Mouse (Mus musculus): ENCODE data around the gene Wdr70. TPM values are rescaled to one million over a fixed set of nuclear protein-coding genes. Genes with fewer than 3 reads are reported as not detected.

Gene Wdr70
- total RNA-seq, 2 experiments from 2014 or later: 22.3 to 22.7 TPM

- intact Hi-C loops (cut with DNase I): no loop called here
- no peak for DNase-seq
These were observed 157.3 kb downstream of the Wdr70 start for GRCm38 (mm10) chr15:7941690-7942089.

GRCm38 (mm10) chr15:7935571-7936165 lies 163.3 kb downstream of the Wdr70 start:
- no peak for DNase-seq
- intact Hi-C loops (cut with DNase I): no loop called here

DNA sequence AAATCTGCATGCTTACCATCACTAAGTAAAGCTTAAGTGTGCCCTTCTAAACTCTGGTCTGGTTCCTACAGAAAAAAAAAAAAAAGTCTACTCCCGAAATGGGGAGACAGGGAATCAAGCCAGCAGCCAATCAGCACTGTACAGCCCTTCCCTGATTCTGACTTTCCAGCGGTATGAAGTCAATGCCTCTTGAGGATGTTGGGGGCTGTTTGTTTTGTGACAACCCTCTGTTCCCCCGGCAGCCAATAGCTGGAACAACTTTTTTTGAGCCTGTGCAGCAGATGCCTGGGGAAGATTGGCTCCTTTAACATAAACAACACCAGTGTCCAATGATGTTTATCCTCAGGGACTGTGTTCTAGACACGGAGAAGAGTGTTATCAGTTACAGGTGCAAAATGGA lies 164.4 kb downstream of the Wdr70 start:
- intact Hi-C loops (cut with DNase I): no loop called here
- DNase-seq: peak; percentile 25 to 42

DNA sequence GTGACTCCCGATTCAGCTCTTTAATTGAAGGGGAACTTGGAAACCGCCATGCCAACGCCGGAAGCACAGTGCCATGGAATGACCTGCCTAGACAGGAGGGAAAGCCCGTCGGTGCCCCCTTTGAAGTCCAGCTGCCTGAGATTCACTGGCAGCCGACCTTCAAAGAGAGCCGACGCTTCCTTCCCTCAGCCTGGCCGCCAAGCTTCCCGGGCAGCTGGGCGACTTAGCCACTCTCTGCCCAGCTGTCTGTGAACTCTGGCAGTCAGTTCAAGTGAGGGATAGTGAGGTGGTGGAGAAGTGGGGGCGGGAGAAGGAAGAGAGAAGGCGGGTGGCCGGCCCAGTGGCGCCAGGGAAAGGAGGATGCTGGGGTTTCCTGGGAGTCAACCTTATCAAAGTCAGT lies 164.9 kb downstream of the Wdr70 start:
- DNase-seq: peak; percentile 40 to 54
- intact Hi-C loops (cut with DNase I): no loop called here

GRCm38 (mm10) chr15:7931605-7932008 lies 167.4 kb downstream of the Wdr70 start:
- peak; percentile 82 to 84 for DNase-seq
- intact Hi-C loops (cut with DNase I): no loop called here

DNA sequence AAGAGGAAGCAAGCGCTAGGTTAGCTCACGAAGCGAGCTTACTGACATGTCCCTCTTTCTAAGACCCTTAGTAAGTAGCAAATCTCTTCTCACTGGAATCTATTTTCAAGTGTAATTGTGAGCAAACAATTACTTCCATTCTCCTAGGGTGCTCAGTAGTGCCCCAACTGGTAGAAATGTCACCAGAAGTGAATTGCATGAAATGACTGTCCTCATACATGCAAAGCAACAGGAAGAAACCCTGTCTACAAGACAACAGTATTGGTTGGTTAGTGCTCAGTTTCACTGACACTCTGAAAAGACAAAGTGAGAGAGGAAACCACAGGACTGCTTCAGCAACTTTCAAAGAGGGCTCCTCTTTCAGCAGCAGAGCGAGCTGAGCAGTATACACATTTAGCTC lies 173.6 kb downstream of the Wdr70 start:
- DNase-seq: peak in 1 of 2 experiments; percentile 30

GRCm38 (mm10) chr15:7923281-7923680 lies 175.7 kb downstream of the Wdr70 start:
- DNase-seq: no peak
- intact Hi-C loops (cut with DNase I): no loop called here

More for the DNA sequence above, 173.6 kb downstream of the Wdr70 start:
- intact Hi-C loops (cut with DNase I): no loop called here

DNA sequence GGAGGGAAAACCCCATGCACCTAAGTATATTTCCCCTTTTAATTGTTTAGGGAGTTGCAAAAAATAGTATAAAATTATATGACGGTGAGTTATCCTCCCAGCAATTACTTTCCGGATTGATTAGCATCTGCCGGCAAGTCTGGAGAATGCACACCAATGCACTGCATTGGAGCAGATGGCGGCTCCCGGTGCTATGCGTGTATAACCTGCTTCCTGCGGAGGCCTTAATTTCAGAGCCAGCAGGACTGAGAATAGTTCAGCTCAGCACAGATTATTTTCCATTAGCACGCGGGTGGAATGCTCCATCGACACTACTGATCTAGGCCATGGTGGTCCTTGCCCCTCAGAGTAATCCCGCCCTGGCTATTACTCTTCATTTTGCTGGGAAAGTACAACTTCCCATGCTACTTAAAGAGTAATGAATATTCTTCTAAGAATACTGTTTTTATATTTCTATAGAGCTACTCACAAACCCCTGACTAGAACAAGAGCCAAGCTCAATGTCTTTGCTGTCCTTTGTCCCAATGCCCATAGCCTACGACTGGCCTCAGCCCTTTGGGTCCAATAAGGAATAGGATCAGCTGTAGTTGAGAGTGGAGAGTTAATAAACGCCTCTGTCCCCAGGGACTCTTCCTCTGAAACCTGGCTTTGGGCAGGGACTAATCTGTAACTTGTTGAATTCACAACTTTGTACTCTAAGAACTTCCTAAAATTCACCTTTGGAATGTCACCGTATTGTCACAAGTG lies 176.5 kb downstream of the Wdr70 start:
- no peak for DNase-seq
- intact Hi-C loops (cut with DNase I): no loop called here

- intact Hi-C loops (cut with DNase I): no loop called here
- DNase-seq: no peak
These were observed 177.9 kb downstream of the Wdr70 start for GRCm38 (mm10) chr15:7921124-7921523.

DNA sequence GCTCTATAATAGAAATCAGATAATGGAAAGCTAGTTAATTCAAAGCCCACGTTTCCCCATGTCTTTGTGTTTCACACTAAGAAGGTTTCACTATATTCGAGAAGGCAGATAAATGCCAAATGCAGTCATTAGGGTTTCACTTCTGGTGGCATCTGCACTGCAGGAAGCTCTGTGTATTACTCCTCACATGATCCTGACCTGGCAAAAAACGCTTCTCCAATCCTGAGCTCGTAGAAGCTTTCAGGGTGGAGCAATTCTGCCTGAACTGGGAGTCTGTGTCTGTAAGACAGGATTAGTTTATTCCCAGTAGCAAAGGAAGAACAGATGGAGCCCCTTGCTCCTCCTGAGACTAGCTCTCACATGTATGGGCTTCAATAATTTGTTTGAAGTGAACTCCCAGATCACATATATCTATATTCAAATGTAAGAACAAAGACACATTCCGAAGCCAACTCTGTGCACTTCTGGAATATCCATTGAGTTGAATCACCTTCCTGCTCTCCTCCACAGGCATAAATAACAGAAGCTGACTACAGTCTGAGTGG lies 192.4 kb downstream of the Wdr70 start:
- intact Hi-C loops (cut with DNase I): no loop called here
- no peak for DNase-seq

DNA sequence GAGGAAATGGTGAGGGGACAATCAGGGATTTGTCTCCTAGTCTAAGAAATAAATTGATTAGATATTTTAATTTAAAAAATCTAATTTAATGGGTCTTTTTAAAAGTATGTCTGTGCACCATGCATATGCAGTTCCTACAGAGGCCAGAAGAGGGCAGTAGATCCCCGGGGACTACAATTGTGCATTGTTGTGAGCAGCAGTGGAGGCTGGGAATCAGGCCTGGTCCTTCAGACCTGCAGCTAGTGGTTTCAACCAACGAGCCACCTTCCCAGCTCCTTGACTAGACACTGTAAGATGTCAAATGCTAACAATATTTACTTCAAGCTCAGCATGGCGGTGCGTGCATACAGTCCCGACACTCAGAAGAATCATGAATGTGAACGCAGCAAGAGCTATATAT lies 199.7 kb downstream of the Wdr70 start:
- intact Hi-C loops (cut with DNase I): no loop called here
- no peak for DNase-seq

GRCm38 (mm10) chr15:7891547-7892282 lies 207.3 kb downstream of the Wdr70 start:
- intact Hi-C loops (cut with DNase I): no loop called here
- DNase-seq: peak; percentile 5 to 10

DNA sequence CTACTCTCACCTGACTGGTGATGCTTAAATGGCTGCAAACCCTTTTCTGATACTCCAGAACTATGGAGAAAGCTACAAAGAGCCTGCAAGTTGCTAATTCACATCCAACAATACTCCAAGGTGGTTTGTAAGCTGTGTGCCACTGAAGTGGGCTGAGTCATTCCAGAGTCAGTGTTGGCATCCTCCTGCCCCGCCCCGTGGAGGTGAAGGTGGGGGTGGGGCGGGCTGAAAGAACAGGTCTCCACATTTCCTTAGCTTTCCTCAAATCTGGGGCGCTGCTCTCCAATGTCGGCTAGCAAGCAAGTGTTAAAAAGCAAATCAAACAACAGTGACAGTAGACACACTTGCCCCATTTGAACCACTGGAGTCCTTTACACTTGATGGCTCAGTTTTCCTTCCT lies 208.7 kb downstream of the Wdr70 start:
- intact Hi-C loops (cut with DNase I): no loop called here
- no peak for DNase-seq

- intact Hi-C loops (cut with DNase I): no loop called here
- no peak for DNase-seq
These were observed 209.7 kb downstream of the Wdr70 start for GRCm38 (mm10) chr15:7889362-7889674.

- DNase-seq: no peak
- intact Hi-C loops (cut with DNase I): no loop called here
These were observed 210.2 kb downstream of the Wdr70 start for GRCm38 (mm10) chr15:7888617-7889361.

- no peak for DNase-seq
- intact Hi-C loops (cut with DNase I): no loop called here
These were observed 212.4 kb downstream of the Wdr70 start for GRCm38 (mm10) chr15:7886591-7886990.

DNA sequence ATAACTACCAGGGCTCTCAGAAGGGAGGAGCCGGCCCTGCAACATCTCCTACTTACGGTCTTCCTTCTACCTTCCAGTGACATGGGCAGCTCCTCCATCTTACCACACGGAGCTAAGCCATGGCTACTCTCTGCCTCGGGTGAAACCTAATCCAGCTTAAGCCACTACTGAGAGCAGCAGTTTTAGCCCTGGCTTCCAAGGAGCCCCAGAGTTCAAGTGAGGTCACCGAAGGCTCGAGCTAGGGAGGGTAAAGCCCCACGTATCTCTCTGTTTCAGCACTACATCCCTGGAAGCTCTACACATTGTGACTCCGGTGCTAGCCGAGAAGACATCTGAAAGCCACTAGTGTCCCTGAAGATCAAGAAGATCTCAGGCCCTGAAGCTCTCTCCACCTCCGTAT lies 213.9 kb downstream of the Wdr70 start:
- intact Hi-C loops (cut with DNase I): no loop called here
- no peak for DNase-seq

DNA sequence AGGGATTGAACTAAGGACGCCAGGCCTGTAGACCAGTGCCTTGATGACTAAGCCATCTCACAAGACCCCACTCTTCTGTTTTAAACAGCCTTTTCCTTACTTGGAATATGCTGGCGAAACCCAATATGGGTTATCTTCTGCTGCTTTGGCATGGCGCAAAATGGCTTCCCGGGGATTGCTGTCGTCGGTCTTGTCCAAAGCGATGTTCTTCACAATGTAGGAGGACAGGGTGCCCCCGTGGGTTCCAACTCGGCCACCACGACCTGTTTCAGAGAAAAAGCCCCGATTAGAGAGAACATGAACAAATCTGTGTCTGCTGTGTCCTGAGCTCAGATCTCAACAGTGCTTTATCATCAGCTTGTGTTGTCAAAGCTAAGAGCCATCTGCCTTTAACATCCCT lies 214.8 kb downstream of the Wdr70 start:
- DNase-seq: no peak
- intact Hi-C loops (cut with DNase I): no loop called here

- no peak for DNase-seq
- intact Hi-C loops (cut with DNase I): no loop called here
These were observed 219.1 kb downstream of the Wdr70 start for GRCm38 (mm10) chr15:7879956-7880355.

GRCm38 (mm10) chr15:7878861-7879260 lies 220.1 kb downstream of the Wdr70 start:
- intact Hi-C loops (cut with DNase I): no loop called here
- DNase-seq: no peak
